Mouse (Mus musculus): Measurements from ENCODE around the gene Tspan18.

The Tspan18 gene

DNA sequence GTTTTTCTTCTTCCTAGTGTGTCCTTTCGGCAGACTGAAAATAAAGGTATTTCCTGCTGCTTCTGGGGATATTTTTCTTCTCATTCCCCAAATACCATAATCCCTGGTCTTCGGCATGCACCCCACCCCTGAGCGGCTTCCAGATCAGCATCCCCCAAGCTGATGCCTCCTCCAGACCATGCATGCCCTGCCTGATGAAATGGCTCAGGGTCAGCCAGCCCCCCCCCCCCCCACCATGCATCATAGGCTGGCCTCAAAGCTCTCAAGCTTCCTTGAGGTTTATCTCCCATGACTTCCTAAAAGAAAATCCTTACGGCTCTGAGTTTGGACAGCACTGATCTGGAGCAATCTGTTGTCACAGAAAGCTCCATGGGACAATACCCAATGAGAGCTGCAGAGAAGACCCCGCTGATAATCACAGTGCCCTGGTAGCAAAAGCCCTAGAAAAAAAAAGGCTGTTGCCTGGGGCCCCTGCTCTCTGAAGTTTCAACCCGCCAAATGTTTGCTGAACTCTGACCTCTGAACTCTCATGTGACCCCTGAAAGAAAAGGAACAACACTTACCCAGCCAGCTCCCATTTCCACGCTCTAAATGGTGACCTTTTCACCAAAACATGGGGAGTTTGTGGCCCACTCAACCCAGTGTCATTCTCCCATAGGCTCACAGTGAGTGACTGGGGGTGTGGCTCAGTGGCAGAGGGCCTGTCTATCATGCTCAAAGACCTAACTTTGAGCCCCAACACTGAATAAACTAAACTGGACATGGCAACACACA, 43.8 kb downstream of the Tspan18 start:
- DNase-seq (ENCODE audit: low spot score) = no peak

DNA sequence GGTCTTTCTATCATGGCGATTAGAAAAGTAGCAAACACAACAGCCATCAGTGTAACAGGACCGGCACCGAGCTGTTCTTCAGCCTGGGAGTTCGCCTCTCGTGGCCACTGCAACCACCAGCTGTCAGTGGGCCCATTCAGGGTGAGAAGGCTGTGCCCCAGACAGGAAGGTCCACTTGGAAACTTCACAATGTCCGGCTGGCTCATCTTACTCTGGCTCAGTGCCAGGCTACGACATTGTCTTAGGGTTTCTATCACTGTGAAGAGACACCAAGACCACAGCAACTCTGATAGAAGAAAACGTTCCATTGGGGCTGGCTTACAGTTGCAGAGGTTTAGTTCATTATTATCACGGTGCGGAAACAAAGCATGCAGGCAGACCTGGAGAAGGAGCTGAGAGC, 45.1 kb downstream of the Tspan18 start:
- no peak for DNase-seq (ENCODE audit: low spot score)

DNA sequence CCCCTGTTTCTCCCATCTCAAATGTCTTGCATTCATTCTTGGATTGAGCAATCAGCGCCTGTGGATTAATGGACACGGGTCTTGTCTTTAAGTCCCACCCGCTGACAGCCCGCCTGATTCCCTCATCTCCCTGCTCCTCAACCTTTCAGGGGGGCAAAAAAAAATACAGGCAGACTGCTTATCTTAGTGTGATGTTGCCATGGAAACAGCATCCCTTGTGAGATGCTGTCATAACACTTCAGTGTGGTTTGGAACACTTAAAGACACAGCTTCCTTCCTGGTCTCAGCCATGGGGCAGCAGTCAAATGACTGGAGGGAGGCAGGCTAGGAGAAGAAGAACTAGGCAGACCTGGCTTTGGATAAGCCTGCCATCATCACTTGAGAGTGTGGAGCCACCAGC, 47.0 kb downstream of the Tspan18 start:
- no peak for DNase-seq (ENCODE audit: low spot score)

DNA sequence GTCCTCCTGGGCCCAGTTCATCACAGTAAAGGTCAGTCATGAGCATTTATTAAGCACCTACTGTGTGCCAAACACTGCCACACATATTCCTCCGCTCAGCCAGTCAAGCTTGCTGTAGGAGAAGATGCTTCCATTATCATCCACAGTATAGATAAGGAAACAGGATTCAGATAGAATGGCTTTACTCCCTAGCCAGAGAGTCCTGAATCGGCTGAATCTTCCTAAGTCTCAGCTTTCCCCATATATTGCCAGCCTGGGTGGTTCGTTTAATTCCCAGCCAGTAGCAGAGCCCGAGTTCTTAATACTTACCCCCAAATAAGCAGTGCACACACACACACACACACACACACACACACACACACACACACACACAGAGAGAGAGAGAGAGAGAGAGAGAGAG, 47.6 kb downstream of the Tspan18 start:
- DNase-seq (ENCODE audit: low spot score) = no peak

DNA sequence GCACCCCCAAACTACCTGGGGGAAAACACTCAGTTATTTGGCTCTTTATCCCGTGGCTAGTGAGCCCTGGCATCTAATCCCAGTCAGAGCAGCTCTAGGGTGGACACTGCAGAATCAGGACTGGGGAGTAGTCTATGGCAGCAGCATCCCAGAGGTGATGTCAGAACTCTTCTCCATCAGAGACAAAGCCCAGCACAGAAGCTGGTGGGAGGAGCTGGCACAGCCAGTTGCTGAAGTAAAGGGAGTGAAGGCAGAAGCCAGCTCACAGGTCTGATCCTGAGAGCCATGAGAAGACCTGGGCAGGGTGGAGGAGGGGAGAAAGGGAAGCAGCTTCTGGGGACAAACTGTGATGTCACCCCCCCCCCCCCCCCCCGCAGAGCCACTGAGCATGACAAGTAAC, 48.0 kb downstream of the Tspan18 start:
- DNase-seq (ENCODE audit: low spot score) = no peak

DNA sequence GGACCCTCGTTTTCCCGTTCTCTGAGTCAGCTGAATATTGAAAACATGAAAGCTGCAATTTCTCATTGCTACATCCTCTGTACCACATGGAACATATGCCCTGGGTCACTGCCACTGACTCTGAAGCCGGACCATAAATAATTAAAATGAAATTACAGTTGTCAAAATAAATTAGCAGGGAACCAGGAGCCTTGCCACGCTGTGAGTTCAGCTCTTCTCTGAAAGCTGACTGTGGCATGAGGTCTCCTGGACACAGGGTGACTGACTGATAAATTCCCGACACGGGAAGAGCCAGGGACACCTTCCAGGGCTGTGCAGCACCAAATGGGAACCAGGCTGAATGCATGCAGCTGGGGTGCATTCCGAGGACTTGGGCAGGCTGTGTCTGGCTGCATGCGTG, 48.5 kb downstream of the Tspan18 start:
- no peak for DNase-seq (ENCODE audit: low spot score)

DNA sequence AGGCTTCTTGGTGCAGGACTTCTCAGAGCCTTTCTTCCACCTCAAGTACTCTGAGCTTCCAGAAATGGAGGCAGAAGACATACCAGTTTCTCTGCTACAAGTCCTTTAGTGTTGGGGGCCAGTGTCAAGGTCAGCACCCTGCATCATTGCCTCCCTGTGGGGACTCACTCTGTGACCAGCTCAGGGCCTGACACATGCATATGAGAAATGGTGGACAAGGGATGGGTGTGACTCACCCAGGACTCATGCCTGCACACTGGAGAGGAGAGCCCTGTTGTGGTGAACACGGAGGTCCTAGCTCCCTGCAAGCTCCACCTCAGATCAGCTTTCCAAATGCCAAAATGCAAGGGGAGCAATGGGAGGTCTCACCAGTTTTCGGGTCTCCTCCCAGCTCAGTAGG, 49.7 kb downstream of the Tspan18 start:
- no peak for DNase-seq (ENCODE audit: low spot score)

DNA sequence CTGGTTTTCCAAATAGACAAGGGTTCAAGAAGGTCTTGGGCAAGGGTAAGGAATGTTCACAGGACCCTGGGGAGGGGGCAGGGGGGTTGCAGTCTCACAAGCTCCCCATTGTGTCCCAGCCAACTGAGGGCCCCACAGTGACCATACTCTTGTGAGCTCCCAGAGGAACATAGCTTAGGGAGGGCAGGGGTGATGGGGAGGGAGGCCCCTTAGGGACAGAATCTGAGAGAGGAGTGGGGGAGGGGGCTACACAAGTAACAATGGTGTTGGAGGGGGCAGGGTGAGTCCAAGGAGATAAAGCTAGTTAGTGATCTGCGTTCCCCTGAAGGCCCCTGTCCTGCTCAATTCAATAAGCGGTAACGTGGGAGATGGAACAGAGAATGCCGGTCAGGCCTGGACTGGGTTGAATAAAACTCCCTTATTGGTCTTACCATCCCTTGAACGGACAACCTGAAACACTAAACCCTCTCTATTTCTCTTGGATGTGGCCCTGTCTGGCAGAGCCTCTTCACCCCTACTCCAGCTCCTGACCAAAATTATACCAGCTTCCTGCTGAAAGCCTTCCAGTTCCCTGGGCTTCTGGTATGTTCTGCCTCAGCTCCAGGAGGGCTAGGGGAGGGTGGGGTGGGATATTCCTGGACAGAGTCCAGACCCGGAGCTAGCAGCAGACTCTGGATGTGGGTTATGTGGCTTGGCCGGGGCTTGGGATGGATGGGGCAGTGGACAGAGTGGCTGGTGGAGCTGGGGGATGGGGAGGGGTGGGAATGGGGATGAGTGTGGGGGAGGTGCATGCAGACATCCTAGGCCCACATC, 50.6 kb downstream of the Tspan18 start:
- DNase-seq (ENCODE audit: low spot score) = no peak

DNA sequence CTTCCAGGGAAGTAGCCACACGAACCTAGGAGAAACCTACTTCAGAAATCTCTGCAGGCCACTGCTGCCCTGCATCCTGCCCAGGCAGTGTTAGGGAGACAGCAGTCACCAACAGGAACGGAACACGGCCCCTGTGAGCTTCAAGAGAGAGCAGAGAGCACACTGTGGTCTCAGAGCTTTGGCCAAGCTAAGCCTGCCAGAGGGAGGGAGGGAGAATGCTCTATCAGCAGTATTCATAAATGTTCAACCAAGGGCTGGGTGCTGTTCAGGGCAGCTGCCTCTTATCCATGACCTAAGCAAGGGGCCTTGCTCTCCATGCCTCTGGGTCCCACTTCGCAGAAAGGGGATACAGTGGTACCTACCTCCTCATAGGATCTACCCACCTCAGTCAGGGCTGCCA, 51.7 kb downstream of the Tspan18 start:
- DNase-seq (ENCODE audit: low spot score) = no peak

DNA sequence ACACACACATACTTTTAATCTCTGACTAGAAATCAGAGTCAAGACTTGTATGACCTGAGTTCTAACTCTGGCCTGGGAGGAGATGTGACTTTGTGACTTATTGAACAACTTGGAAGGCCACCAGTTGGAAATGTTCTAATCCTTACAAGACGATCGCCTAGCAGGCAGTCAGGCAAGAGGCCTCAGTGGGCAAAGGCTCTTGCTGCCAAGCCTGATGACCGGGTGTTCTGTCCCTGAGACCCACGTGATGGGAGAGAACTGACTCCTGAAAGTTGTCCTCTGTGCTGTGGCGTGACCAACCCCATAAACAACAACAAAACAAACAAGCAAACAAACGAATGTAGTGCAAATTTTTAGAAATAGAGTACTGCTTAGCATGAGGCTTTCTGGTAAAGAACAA, 52.8 kb downstream of the Tspan18 start:
- DNase-seq (ENCODE audit: low spot score) = no peak

DNA sequence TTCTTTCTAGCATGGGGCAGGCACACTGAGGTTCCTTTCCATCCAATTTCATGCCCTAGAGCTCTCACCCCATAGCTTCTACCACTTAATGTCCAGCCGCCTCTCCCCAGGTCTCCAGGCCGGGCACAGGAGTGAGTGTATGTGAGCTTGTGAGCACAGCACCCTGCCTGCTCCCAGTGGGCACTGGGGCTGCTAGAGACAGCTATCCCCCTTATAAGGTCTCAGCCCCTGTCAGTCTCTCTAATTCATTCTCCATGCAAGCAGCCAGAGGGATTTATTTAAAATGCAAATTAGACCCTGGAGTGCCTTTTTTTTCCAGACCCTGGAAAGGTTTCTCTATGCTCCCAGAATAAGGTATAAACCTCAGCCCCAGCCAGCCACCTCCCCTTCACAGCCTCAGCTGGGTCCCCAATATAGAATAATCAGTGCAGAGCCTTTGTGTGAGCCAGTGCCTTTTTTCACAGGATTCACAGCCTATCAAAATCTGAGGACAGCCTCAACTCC, 54.1 kb downstream of the Tspan18 start:
- DNase-seq (ENCODE audit: low spot score) = no peak

DNA sequence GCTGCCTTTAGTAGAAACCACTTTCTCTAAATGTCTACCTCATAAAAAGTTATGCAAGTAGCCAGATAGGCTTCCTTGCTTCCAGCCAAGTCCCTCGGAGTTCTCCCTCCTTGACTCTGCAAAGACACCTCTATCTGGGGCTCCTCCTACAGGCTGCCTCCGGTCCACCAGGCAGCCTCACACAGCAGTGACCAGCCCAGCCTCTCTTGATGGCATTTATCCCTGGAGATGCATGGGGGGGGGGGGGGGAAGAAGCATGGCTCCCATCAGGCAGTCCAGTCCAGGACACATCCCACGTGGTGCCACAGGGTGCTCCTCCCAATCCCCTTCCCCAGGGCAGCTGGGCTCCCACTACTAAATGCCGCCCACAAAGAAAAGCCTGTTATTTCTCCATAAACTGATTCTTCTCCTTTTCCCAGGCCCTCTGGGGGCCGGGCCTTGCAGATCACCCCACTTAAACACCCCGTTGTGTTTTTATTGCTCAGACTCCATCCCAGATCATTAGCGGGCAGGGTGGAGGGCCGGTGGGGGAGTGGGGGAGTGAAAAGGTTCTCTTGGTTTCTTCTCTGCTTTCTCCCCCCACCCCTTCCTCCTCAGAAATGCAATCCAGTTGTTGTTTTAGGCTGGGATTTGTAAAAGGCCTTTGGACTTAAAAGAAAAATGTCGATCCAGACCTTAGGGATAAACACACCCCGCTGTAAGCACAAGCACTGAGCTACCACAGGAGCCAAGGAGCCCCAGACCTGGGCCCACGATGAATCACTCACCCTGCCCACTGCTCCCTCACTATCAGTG, 55.9 kb downstream of the Tspan18 start:
- DNase-seq (ENCODE audit: low spot score) = no peak

DNA sequence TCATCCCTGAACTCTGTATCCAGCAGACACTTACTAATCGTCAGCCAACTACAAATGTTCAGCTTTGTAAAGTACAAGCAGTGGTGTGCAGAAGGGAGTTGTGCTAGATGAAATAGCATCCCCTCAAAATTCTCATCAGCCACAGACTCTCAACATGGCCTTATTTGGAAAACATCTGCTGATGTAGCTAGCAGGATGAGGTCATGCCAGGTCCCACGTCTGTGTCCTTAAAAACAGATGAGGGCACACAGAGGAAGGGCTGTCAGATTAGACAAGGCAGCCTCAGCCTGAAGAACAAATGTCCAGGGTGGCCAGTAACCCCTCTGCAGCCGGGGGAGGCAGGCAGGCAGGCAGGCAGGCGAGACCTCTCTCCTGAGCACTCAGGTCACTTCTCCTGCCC, 56.8 kb downstream of the Tspan18 start:
- no peak for DNase-seq (ENCODE audit: low spot score)

DNA sequence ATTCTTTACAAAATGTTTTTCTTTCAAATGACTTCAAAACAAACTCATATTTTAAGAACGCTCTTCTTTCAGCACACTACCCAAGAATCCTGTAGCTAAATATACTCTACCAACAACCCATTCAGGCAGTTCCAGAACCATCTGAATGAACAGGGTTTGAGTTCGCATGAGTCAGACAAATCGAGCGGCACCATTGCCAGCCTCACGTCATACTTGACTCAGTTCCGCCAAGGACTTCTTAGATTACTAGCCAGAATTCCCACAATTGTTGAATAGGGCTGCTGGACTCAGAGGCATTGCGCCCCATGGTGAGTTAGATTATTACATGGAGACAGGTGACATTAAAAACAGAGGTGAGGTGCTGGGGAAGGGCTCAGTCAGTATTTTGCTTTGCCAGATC, 58.3 kb downstream of the Tspan18 start:
- DNase-seq (ENCODE audit: low spot score) = no peak

DNA sequence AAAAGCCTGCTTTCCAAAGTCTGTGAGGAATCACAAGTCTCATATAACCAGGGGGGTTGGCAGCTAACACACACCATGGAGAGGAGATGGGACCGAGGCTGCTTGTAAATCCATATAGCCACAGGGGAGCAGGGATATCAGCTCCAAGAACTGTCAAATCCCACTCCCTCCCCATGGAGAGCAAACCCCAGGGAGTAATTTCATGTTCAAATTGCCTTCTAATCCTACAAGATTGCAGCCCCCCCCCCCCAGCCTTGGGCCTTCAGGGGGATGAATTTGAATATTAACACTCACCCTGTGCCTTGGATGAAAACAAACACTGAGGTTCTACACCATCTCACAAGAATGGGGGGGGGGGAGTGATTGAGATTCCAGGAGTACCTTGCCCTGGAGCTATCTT, 60.4 kb downstream of the Tspan18 start:
- DNase-seq (ENCODE audit: low spot score) = no peak

DNA sequence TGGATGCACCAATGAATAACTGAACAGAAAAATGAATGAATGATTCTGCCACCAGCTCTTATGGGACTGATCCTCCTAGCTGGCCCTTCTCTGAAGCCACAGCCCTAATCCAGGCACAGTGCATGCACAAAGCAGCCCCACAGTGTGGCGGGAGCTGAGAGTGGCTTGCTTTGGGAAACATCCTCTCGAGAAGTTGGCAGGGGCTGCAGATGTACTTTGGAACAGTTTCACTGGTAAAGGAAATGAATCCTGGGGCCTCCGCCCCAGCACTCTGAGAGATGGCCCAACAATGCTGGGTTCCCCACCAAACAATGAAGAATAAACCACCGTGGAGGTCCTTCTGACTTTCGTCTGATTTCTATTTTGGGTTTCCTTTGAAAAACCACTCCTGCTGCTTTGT, 64.2 kb downstream of the Tspan18 start:
- no peak for DNase-seq (ENCODE audit: low spot score)

DNA sequence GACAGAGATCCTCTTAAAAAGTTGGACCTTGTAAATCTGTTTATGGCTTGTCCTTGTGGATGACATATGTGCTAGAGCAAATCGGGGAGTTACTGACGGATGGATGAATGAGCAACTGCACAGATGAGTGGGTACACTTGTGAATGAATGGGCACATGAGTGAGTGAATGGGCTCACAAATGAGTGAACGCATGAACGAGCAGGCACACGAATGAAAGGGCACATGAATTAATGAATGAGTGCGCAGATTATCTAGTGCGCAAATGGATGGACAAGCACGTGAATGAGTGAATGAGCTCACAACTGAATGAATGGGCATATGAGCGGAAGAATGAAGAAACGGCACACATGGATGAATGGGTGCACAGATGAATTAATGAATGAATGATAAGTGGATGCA, 64.7 kb downstream of the Tspan18 start:
- DNase-seq (ENCODE audit: low spot score) = no peak

DNA sequence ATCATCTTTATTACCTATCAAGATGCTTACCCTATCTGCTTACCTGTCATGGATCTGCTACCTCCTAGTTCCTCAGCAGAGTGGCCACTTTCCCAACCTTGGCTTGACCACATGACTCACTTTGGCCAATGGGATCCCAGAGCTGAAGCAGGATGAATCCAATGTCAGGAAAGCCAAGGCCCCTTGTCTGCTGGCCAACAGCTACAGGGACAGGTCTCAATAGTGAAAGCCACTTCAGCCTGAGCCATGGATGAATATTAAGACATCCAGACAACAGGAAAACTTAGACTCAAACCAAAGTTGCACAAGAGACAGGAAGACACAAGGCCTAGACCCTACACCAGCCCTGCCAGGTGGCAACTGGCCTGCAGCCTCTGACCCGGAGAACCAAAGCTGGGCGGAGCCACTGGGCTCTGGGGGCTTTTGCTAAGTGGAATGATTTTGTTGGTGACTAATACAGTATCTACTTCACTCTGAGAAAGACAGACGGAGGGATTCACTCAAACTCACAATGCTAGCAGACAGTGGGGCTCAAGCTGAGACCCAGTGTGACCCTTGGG, 65.5 kb downstream of the Tspan18 start:
- DNase-seq (ENCODE audit: low spot score) = no peak

DNA sequence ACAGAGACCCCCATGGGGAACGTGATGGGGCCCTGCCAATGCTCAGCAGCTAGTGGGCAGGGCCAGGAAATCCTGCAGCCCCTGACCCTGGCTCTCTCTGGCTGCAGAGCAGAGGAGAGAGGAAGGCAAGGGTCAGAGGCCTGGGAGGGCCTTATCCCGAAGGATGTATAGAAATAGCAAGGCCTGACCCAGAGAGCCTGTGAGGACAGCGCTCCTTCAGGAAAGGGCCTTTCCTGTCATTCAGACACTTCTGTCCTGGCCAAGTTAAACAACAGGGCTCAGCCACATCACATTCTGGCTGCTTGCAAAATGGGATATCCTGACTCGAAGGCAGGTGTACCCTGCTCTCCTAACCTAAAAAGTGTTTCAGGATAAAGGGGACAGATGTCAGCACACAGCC, 66.5 kb downstream of the Tspan18 start:
- DNase-seq (ENCODE audit: low spot score) = no peak

DNA sequence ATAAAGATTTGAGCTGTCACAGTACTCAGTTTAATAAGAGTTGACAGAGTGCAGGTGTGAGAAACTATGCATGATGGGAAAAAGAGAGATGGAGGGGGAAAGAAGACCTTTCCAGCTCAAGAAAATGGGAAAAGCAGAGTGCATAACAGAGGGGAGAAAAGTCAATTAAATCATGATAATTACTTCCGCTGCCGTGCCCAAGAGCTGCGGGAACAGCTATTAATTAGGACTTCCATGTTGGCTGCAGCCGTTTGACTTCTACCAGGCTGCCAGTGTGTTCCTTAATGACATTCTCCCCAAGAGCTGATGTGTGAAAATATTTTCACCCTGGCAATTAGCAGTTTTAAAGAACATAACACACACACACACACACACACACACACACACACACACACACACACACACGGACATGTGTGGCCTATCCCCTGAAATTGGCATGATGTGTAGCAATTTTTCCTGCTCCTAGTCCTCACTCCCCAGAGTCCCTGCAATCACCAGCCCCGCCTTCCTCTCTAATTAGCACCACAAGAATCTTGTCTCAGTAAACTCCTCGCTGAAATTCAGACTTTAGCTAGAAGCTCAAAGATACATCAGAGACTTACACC, 67.6 kb downstream of the Tspan18 start:
- no peak for DNase-seq (ENCODE audit: low spot score)

DNA sequence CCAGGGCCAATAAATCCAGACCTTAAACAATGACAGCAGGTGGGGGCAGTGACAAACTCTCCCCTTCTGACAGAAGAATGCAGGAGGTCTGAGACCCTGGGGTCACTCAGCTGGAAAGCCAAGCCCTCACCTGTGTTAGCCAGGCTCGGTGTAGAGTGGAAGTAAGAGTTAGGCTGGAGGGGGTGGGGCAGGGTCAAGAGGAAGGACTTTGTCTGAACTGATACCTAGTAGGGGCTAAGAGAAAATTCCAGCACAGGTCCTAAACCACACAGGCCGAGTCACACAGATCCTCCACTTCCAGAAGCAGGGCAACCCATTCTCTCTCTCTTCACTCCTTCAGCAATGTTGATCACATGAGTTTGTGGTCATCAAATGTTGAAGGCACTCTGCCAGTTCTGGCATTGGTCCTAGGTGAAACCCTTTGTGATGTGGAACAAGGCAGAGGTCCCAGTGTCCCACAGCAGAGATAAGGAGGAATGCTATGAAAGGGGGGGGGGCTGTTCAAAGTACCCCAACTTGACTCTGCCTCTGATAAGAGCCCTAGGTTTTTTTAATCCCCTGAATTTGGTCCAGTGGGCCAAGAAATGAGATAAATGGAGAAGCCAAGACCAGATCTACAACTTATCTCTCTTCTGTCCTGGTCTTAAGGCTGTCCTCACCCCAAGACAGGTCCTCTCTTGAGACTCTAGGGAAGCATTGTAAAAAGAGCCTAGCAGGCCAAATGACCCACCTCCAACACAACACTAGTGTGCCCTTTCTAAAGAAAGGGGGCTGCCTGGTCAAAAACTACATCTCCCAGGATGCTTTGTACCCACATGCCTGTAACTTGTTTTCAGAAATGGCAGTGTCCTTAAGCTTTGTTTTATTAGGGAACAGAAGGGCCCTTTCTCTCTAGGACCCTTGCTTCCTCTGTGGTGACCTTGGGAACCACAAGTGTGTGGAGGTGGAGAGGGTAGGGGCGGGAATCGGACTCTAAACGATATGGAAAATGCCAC, 71.7 kb downstream of the Tspan18 start:
- DNase-seq (ENCODE audit: low spot score) = no peak
